Mouse (Mus musculus) adrenal gland, postnatal 36 days (tissue): ENCODE results near the gene Rab23. TPM values are rescaled to one million over a fixed set of nuclear protein-coding genes. Genes with fewer than 3 reads are reported as not detected.
A peak's percentile ranks its signal among the peaks of the same experiment; 100 is the strongest.

ENCODE experiments used
- DNase-seq, 2 experiments: peaks; one replicate each; pipeline ENCODE4 v3.0.0; 2021; ENCODE audit warnings: mixed read lengths in 1 of 2
- total RNA-seq, 2 experiments: library from RNA; stranded (reverse); gene quantifications; 2 replicates each; pipeline ENCODE4 v1.2.3; 2021

The Rab23 gene
- total RNA-seq, 2 experiments from 2014 or later: 10.3 to 11.9 TPM

GRCm38 (mm10) chr1:33768091-33768787 is 48.6 kb downstream of the Rab23 start:
- peak in 1 of 2 experiments; percentile 24 for DNase-seq

- DNase-seq: no peak
Measured at GRCm38 (mm10) chr1:33768827-33769226, 49.1 kb downstream of the Rab23 start.

GRCm38 (mm10) chr1:33771621-33772020 is 51.9 kb downstream of the Rab23 start:
- no peak for DNase-seq

DNA sequence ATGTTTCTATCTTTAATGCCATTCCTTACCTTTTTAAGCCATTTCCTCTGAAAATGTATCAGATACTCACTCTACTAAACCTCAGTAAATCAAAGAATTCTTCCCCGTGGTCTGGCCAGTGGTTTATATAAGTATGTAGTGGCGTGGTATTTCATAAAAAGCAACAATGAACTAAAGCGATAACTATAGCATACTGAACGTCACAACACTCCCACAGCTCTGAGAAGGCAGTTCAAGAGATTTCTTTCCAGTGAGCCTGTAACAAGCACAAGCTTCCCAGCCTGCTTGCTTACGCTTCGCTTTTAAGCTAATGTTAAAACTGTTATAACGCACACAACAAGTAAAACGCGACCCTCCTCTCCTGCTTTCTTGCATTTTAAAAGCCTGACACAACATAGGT is 52.4 kb downstream of the Rab23 start:
- DNase-seq: no peak

- no peak for DNase-seq
Measured at GRCm38 (mm10) chr1:33776175-33776611, 56.5 kb downstream of the Rab23 start.

GRCm38 (mm10) chr1:33784561-33784960 is 64.9 kb downstream of the Rab23 start:
- DNase-seq: no peak

- DNase-seq: no peak
Measured at GRCm38 (mm10) chr1:33788072-33788471, 68.4 kb downstream of the Rab23 start.

- DNase-seq: no peak
Measured at GRCm38 (mm10) chr1:33788493-33788892, 68.8 kb downstream of the Rab23 start.

Other genes with a start within 250 kb of the Rab23 start
- gene Prim2, start 50.1 kb upstream of the Rab23 start, total RNA-seq: 1 to 10 TPM; 5.6 to 5.8 TPM
- 10 to 100 TPM; 14.6 to 17.0 TPM for gene Bag2, start 37.9 kb downstream of the Rab23 start, total RNA-seq
- gene Zfp451, start 94.7 kb downstream of the Rab23 start, total RNA-seq: 10 to 100 TPM; 35.3 to 38.5 TPM
- 1 to 10 TPM; 1.2 TPM for gene Bend6, start 187.9 kb downstream of the Rab23 start, total RNA-seq
- 100 to 1,000 TPM; 135 to 163 TPM for gene Dst, start 188.3 kb downstream of the Rab23 start, total RNA-seq